Mouse (Mus musculus) frontal cortex, adult 2 months (tissue): ENCODE measurements around the gene Pcare. TPM values are rescaled to one million over a fixed set of nuclear protein-coding genes. Genes with fewer than 3 reads are reported as not detected.
A peak's percentile ranks its signal among the peaks of the same experiment; 100 is the strongest.

ENCODE experiments used
- DNase-seq, 2 experiments: peaks; one replicate each; pipeline ENCODE4 v3.0.0; 2022; ENCODE audit warnings: low spot score in 1 of 2; ENCODE audit errors: extremely low spot score in 1 of 2
- polyA plus RNA-seq: library from polyadenylated mRNA; depleted of rRNA; stranded (reverse); fragments of >200 nt; gene quantifications from 2 replicates; pipeline ENCODE4 v1.2.3, GENCODE M21; 2012; rRNA removed

Pcare gene
- polyA plus RNA-seq, 1 experiment: 0.04 TPM

DNA sequence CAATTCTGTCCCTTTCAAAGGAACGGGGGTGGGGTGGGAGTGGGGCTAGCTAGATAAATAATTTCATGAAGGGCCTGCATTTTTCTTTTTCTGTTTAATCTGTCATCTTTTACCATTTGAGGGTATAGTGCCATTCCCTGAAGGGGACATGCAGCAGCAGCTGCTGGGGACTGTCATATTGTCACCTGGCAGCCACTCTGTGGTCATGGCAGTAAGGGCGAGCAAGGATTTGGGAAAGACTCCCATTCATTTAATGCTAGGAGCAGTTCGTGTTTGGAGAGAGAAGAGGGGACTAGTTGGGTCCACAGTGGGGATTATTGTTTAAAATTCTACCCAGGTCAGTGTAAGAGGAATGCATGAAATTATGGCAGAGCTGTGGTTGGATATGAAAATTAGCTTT, 16.3 kb downstream of the Pcare start:
- no peak for DNase-seq

- no peak for DNase-seq
Measured at GRCm38 (mm10) chr17:71730655-71731054, 22.0 kb downstream of the Pcare start.

GRCm38 (mm10) chr17:71721019-71721418, 31.7 kb downstream of the Pcare start:
- no peak for DNase-seq

GRCm38 (mm10) chr17:71720434-71720833, 32.3 kb downstream of the Pcare start:
- no peak for DNase-seq

- DNase-seq: no peak
Measured at GRCm38 (mm10) chr17:71717881-71718625, 34.6 kb downstream of the Pcare start.

DNA sequence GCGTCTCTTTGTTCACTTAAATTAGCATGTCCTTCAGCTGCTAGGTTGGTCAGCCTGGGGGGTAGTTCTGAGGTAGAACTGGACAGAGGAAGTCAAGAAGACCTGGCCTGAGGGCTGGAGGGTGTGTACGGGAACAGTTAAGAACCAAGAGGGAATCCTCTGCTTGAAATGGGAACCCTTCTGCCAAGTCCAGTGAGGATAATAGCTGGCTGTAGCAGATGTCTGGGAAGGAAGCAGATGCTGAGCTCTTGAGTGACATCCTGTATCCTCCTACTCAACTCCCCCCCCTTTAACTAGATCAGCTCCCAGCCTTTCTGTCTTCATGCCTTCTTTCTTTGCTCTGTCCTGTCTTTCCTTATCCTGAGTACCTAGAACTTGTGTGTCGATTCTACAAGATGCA, 37.7 kb downstream of the Pcare start:
- peak; percentile 33 to 69 for DNase-seq

DNA sequence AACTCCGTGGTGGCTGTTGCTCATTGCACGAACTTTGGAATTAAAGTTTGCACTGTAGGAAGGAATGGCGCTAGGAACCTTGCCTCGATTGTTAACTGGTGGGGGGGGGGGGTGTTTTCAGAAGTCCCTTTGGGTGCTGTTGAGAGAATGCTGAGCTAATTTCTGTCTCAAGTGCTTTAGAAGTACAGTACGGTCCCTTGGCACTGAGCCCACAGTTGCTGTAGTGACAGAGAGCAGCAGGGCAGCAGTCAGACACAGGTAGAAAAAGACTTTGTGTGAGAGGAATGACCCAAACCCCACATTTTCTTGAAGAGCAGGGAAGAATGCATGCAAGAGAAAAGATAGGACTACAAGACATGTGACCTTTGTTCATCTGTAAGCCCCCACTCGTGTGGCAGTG, 40.4 kb downstream of the Pcare start:
- no peak for DNase-seq

GRCm38 (mm10) chr17:71707715-71708114, 45.0 kb downstream of the Pcare start:
- no peak for DNase-seq

- no peak for DNase-seq
Measured at GRCm38 (mm10) chr17:71705550-71706480, 46.9 kb downstream of the Pcare start.

DNA sequence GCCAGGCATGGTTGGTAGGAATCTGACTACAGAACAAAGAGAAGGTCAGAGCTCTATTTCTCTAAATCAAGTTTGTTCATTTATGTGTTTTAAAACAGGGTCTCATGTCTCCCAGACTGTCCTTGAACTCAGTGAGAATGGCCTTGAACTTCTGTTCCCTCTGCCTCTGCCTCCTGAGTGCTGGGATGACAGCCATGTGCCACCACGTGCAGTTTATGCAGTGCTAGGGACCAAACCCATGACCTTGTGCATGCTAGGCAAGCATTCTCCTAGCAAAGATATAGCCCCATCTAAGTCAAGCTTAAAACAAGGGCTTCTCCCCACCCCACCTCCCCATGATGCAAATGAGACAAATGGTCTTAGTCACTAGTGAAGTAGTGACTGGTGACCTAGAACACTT, 47.6 kb downstream of the Pcare start:
- no peak for DNase-seq

DNA sequence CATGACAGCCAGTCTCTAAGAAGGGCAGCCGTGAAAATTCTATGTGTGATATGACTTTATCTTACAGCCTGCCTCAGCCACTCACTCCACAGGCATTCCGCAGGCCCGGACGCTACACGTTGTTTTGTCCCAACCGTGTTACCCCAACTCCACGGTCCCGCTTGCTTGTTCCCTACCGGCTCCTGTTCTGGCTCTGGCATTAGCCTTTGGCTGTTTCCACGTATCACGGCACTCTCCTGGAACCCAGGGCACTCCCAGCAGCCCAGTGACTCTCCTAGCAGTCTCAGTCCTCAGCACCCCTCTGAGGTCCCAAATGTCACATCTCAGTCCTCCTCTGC, 54.1 kb downstream of the Pcare start:
- DNase-seq: no peak

DNA sequence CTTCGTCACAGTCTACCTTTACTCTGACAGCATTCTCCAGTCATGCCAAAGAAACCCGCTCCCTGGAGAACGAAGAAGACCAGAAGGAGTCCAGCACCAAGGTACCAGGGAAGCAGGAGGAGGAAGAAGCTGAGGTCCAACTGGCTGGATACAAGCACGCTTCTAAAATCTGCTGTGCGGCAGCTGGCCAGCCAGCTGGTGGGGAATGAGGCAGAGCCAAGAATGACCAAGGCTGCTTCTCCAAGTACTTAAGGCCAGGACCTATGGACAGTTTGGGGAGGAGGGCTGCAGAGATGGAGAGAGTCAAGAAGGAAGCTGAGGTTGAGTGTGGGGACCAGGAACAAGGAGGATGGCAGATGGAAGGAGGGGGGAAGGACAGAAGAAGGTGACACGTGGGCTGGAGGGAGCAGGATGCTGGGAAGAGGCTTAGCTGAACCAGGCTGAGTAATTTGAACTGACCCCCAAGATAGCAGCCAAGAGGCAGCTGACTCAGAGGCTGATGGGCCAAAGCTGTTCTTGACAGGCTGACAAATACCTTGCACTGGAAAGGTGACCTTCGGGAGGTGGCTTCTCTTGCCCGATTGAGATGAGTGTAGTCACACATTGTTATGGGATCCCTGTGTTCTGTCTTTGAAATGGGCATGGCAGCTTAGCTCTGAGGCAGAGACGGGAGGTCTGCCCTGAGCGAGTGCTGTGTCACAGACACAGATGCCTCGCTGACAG, 54.6 kb downstream of the Pcare start:
- peak in 1 of 2 experiments; percentile 27 for DNase-seq

- DNase-seq: no peak
Measured at GRCm38 (mm10) chr17:71696396-71696795, 56.3 kb downstream of the Pcare start.

- DNase-seq: no peak
Measured at GRCm38 (mm10) chr17:71695716-71696315, 56.9 kb downstream of the Pcare start.

GRCm38 (mm10) chr17:71695151-71695550, 57.5 kb downstream of the Pcare start:
- DNase-seq: peak in 1 of 2 experiments; percentile 59

DNA sequence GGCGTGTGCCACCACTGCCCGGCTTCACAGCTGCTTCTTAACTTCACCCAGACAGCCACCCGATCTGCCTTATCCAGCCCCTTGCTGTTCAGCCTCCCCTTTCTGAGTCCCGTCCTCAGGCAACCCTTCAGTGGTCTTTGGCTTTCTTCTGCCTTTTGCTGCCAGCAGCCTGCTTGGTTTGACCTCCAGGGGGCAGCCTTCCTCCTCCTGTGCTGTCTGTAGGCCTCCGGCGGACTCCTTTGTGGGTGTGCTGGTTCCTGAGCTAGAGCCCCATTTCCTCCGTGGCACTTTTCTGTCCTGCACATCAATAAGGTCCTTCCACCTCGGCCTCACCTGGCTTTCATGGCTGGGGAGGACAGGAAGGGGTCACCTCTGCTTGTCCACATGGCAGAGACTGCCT, 58.9 kb downstream of the Pcare start:
- DNase-seq: peak in 1 of 2 experiments; percentile 24

Other genes starting within 250 kb of the Pcare start
- gene Ndc80, start 226.0 kb downstream of the Pcare start, polyA plus RNA-seq: 0.36 and 0.48 TPM in 2 replicates
- gene Spdya, start 200.8 kb downstream of the Pcare start, polyA plus RNA-seq: 1.5 and 1.8 TPM in 2 replicates
- 25.4 and 35.6 TPM in 2 replicates for gene Wdr43, start 137.0 kb downstream of the Pcare start, polyA plus RNA-seq
- 4.9 and 6.2 TPM in 2 replicates for gene Togaram2, start 79.6 kb downstream of the Pcare start, polyA plus RNA-seq
- gene Clip4, start 15.6 kb upstream of the Pcare start, polyA plus RNA-seq: 61.5 and 63.9 TPM in 2 replicates